Mouse (Mus musculus) thymus, postnatal 36 days (tissue): ENCODE results near the gene Rin2.

Experiments
- DNase-seq, 2 experiments: peaks; one replicate each; pipeline ENCODE4 v3.0.0; 2022; ENCODE audit warnings: mixed read lengths in 2 of 2

The Rin2 gene

DNA sequence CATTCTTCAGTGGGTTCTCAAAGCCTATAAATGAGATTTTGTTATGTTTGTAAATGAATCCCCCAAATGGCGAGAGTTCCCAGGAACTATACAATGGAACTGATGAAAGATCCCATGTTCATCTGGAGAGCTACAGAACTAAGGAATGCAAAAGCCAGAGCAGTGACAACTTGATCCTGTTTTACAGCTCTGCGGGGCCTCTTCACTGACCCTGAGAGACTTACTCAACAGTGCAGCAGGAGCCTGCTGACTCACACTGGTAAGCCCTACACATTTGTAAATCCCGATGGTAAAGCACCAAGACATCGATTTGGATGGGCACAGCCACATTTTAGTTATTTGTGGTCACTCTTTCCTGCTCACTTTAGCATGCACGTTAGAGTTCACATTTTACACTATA lies 62.2 kb downstream of the Rin2 start:
- no peak for DNase-seq

DNA sequence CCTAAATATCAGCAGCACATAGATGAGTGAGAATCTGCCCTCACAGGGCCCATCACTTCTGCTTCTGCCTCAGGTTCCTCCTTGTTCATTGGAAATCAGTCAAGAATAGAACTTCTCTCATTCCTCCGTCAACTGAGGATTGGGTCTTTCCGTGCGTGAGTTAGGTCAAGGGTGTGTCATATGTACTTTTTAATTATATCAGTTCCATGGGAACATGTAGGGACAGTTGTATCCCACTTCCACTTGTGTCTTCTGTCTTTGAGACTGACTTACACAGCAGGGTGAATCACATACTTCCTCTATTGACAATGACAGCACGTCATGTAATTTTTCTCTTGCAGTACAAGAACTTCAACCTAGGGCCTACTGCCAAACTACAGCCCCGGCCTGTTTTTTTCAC lies 65.7 kb downstream of the Rin2 start:
- no peak for DNase-seq

DNA sequence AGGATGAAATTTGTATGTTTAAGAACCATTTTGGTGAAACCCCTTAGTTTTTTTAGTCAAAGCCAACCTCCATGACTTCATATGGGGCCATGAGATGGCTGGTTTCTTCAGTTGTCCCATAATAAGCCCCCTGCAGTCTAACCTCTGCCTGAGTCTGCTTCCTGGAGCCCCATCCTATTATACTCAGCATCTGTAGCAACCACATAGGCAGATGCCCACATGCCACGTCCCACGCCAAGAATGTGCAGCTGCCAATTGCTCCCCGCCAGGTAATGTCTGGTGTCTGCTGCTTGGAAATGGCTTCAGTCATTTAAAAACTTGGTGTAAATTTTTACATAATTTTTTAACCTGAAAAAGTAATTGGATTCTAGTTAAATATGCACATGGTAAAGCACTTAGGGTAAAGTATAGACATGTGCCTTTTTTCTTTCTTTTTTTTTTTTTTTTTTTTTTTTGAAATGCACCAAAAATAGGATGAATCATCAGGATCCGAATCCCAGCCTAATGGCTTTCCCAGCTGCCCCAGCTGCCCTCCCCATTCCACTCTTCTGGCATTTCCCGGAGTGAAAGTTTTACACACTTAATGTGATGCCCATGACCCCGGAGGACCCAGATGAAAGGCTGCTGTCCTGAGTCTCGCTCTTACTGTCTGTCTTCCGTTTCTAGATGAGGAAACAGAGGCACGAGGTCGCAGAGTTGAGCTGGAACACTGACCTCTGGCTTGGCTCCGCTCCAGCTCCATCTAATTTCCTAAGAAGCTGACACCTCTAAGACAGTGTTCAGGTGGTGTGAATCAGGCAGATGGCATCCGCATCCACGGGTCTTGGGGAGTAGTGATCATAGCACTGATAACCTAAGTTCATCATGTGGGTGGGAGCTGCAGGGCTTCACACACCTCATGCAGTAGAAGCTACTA lies 68.0 kb downstream of the Rin2 start:
- DNase-seq, result no peak

DNA sequence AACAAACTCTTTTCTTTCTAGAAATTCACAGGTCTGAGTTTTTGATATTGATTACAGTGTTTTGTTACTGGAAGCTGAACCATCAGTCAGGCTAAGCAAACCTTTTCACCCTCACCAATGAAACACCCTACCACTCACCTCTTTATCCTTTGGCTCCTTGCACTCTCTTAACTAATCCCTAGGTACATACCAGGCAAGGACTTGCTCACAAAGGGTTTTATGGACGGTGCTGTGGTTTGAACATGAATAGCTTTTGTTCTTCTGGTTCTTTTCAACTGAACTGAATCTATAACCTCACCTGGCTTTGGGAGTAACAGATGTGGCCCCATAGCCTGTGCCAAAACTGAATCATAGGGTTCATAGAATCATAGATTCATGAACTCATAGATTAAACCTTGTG lies 71.4 kb downstream of the Rin2 start:
- no peak for DNase-seq

DNA sequence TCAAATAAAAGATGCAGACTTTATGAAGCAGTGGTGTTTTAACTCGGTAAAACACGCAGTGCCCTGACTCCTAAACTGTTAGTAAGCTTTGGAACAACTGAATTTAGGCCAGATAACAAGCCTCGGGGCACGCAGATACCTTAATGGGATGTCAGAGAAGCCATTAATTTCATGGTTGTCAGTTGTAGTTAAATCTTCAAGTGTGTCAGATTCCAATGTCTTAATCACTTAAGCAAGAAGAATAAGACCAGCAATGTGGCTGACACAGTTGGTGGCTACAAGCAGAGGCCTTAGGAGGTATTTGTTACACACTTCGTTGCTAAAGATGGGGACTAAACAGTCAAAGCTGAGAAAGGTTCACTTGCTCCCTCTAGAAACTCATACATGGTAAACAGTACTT lies 74.6 kb downstream of the Rin2 start:
- no peak for DNase-seq

DNA sequence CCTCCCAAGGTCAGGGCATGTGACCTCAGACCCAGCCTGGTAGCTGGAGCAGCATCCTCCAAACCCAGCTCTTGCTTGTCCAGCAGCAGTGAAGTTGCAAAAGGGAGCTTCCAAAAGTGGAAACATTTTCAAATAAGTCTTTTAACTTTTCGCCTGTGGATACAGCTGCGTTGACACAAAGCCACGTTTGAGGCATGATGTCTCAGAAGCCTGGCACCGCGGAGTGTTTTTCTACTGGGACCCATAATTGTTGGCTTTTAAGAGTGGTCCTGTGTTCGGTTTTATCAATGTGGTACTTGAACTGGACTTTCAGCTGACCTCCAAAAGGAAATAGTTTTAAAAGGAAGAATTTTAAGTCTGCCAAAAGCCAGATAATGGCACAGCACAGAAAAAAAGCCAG lies 77.6 kb downstream of the Rin2 start:
- no peak for DNase-seq

DNA sequence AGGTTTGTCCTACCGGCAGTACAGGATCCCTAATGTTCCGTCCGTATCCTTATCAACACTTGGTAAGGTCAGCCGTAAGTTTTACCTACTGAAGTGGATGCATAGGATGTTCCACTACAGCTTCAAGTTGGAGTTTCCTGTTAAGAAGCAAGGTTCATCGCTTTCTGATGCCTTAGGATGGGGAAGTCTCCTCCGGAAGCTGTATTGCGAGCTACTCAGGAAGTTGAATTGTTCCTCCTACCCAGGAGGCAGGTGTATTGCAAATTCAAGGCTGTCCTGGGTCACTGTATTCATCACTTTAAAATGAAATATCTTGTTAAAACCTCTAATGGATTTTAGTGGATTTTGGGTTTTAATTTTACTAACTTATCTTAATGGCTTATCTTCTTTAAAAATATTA lies 79.0 kb downstream of the Rin2 start:
- no peak for DNase-seq

DNA sequence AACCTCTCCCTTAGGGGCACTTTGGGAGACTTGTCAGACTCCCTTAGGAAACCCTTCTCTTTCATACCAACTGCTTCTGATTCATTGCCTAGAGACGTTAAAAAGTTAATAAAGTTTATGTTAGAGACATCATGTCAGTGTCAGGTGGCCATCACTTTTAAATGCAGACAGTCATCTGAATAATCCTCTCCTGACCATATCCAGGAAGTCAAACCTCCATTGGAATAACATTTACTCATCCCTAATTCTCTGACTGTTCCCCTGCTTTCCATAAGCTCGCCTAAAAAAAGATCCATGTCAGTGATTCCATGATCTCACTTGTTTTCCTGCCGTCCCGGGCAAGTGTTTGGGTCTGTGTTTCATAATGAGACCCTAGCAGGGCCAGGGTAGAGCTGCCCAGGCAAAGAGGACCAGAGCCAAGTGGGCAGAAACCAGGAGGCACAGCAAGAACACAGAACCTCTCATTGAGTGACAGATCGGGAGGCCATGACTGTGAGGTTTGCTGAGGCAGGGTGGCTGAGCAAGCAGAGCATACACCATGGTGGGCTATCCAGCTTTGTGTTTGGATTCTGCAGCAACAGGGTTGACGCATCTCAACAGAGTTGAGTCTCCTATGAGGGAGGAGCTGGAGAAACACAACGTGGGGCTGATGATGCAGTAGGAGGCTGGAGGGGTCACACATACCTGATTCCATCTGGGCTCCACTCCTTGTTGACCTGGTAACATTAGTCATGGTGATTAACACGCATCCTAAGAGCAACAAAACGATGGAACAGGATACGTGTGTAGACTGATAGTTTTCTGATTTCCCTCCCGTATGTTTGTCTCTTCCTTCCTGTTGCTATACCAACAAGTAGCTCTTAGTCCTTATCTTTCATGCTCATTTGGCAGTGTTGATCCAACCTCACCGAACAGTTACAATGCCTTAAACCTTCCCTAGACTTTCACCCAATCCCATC lies 81.1 kb downstream of the Rin2 start:
- no peak for DNase-seq

DNA sequence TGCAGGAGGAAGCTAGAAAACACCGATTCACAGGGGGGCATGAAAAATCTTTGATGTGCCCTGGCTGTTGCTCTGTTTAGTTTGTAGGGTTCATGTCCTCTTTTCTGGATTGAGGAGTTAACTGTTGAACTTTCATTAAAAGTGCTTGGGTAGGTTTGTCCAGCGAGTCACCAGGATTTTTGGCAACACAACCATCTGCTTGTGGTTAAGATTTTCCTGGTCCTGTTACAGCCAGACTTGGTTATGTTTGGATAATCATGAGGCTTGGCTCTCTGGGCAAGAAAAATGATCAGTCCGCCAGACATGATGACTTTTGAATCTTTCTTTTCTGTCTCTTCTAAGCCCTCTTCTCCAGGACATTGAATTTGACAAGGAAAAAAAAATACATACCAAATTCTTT lies 85.1 kb downstream of the Rin2 start:
- DNase-seq, result no peak

DNA sequence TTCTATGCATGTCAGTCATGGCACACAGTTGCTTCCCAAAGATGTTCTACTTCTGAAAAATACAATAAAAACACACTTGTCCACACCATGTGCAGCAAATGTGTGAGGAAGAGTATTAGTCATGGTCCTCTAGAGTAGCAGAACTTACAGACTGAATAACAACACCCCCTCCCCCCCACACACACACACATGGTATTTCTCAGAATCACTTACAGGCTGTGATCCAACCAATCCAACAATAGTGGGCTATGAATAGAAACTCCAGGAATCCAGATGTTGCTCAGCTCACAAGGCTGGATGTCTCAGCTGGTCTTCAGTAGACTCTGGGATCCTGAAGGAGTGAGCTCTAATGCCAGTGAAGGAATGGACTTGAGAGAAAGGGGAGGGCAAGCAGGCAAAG lies 86.4 kb downstream of the Rin2 start:
- DNase-seq, result no peak

DNA sequence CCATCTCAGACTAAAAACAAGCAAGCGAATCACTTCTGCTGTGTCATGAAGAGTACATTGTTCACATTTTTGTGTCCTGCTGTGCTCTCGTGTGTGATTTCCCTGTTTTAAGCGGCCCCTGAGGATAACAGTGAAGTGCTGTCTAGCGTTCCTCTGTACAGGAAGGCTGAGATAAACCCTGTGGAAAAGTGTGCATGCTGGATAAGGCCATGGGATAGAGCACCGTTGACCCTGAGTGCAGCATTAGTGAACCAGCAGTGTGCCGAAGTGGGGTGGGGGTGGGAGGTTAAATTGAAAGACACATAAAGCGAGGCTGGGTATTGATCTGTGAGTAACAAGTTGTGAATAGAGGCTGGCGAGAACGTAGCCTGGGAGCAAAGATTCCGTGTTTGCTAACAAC lies 94.9 kb downstream of the Rin2 start:
- no peak for DNase-seq

DNA sequence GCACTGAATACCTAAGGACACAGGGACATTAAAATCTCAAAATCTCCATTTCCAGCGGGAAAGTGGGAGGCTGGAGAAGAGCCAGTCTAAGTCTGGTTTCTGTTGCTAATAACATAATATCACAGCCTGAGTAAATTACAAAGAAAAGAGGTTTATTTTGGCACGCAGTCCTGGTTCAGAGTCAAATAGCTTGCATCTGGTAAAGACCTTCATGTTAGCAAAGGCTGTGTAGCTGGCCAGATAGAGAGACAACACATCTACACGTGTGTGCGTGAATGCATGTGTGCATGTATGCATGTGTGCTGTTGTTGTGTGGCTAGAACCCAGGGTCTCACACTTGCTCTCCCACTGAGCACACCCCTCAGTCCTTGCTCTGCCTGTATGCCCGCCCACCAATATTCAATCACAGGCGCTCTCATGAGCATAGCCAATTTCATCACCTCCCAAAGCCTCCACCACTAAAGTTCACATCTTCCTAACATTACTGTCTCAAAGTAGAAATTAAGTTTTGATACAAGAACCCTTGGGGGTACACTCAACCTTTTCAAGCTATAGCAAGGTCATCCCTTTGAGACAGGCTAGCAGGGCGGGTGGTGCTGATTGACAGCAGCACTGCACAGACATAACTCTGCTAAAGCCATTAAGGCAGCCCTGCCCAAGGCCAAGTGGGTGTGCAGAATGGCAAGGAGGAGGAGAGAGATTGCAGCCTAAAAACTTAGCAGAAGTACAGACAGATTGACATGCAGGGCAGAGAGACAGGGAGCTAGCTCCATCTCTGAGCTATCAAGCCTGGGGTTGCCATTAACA lies 95.9 kb downstream of the Rin2 start:
- no peak for DNase-seq

DNA sequence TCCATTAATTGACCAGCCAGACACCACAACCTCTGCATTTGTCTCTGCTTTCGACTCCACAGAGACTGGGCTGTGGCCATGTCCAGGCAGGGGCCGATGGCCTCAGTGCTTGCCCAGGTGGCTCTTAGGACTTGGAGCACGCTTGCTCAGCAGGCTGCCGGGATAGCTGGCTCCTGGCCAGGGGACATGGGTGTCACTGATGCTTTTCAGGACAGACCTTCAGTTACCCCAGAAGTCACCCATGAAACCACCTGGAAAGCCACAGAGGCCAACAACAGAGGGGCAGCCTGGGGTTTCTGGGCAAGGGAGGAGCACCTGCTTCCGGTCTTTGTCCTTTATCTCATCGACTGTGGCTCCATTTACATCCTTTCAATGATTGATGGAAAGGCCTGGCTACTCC lies 108.2 kb downstream of the Rin2 start:
- no peak for DNase-seq

DNA sequence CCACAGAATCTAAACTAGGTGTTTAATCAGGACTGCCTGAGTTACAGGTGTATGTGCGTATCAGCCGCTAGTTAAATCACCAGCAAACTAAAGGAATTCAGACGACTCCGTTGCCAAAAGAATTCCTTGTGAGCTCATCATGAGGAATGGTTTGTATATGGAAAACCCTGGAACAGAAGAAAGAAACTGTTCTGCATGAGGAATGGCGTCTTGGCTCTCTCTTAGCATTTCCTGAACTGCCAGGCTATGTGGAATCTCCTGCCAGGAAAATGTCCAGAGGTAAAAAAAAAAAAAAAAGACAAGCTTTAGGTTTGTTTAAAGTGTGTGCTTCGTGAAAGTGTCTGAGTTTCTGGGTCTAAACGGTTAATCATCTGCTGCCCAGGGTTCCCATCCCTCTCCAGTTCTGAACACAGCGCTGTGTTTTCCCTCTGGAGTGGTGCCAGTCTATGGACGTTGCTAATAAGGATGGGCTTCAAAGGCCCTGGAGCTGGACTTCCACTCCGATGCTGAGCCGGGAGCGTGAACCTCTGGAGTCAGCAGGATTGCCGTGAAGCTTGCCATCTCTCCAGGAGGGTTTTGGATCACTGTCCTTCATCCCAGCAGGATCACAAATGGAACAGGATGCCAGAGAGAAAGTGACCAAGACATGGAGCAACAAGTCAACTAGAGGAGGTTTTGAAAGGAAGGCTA lies 109.4 kb downstream of the Rin2 start:
- DNase-seq, result no peak

DNA sequence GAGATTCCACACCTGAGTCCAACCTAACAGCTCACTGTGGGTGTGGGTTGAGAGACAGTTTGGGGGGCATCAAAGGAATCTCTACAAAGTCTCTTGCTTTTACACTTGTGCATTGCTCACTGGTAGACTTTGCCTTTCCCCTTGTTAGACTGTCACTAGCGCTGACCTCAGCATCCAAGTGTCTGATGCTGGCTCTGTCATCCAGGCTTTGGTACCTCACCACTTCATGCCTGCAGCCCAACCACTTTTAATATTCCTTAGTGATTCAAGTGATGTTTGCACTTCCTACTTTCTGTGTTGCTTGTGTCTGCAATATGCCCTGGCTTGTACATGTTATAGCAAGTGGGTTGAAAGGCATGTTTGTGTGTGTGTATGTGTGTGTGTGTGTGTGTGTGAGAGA lies 109.9 kb downstream of the Rin2 start:
- no peak for DNase-seq

DNA sequence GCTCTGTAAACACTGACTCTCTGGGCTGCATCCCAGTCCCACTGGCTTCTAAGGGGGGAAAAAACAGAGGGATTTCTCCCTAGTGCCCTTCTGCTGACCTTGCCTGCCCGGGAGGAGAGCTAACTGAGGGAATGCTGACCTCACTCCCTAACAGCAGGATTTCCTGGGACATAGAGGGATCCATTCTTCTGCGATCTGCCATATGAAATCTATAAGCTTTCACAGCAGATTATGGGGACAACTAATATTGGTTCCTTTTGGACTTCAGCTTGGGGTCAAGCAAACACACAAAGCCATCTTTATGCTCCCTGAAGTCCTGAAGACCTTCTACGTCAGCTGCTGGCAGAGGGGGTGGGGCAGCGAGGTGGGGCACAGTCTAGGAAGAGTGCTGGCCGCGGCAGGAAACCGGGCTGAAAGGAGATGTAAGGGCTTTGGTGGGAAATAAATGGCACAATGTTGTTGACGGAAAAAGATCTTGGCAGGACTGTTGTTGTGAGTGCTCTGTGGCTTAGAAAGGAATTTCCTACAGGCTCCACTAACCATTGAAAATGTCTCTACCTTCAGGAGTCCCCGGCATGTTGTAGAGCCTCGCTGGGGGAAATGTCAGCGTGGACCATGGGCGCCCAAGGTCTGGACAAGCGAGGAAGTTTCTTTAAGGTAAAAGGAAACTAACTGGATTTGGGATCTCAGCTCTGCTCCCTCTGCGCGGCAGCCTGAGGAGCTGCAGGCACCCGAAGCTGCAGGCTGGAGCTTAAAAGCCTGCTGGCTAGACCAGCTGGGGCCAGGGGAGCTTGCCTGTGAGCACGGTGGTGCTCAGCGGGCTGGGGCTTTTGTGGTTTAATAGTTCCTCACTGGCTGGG lies 111.0 kb downstream of the Rin2 start:
- DNase-seq, result peak in 1 of 2 experiments; percentile 10

DNA sequence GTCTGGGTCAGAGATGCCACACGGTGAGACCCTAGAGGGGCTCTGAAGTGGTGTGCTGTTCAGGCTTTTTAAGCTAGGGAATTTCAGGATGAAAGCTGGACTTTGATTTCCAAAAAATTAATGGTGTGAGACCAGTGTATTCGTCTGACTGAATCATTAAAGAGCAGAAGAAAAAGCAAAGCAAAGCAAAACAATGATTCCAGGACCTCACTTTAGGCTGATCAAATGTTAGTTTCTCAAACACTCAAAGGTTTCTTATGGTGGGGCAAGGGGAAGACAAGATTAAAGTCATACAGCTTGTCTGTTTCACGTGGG lies 111.6 kb downstream of the Rin2 start:
- DNase-seq, result no peak

DNA sequence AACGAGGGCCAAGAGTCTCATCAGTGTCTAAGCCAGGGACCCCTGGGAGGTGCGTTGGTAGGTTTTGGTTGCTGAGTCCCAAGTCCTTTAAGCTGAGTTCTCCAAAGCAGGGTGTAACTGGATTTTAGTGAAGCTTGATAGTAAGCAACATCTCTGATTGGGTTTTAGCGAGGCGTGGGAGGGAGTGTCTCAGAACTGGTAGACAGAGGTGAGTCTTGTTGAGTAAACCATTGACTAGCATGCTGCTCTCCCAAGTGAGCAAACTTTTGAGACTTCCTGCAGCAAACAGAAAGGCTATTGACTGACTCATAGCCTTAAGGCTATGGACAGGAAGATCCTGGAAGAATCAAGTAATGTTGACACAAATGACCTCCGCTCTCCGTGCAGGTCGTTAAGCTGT lies 112.5 kb downstream of the Rin2 start:
- no peak for DNase-seq

DNA sequence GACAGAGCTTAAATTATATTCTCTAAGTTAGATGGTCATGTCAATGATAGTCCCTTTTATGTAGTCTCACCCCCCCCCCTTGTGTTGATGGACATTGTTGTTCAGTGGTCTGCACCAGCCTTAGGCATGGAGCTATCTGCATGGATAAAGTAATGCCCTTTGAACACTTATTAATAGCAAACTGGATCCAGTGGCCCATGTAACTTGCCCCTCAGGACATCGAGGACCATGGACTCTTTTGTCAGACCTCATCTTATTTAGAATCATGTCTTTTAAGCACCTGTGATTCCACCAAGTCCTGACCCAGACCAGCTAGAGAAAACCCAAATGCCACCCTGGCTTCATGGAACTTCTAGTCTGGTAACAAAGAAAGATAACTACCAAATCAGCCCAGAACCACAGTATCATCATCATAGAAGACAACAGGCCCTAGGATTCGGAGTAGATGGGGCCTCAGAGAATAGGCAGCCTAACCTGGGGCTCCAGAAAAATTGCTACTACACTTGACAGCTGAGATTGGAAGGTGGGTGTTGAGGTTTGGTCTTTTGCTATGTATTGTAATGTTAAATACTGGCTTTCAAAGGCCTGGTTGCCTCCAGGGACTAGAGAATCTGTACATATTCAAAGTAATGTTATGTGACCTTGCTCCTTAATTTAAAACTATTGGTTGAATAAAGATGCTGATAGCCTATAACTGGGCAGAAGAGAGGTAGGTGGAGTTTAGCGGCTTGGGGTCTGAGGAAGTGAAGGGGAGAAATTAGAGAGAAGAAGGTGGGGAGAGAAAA lies 113.7 kb downstream of the Rin2 start:
- no peak for DNase-seq

DNA sequence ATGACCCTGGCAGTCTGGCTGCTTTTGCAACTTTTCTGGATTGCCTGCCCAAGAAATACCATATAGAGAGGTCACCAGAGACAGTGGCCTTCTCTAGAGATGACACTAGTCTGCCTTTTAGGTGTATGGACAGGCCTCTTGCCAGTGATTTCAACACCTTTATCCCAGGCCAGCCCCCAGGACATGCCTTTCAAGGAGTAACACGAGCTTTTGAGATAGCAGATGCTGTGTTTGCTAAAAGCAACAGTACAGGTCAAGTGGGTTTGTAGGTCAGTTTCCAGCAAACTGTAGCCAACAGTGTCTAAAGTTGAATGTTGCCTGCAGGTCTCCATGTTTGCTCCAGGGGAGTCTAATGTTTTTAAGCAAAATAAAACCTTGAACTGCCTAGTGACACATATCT lies 118.7 kb downstream of the Rin2 start:
- DNase-seq, result no peak
